Mouse (Mus musculus): ENCODE data around the gene Kcnd3.

DNA sequence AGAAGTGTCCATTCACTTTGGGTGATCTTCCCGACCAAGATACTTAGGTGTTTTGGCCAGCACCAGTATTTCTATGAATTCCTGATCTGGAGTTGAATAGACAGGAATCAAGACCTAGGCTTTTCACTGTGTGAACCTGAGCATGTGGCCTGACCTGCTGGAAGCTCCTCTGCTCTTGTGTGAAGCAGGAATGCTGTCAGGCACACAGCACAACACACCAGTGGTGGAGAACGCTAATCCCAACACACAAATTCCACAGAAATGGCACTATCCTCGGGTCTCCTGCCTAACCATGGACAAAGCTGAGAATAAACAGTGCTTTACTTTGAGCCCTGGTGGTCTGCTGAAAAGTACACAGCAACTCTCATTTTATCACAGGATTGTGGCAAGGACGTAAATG lies 268.4 kb downstream of the Kcnd3 start:
- TF ChIP-seq CTCF (IDR thresholded peaks at IDR 0.05) (no peak), EP300 (IDR thresholded peaks at IDR 0.05; ENCODE audit: insufficient read depth, low read depth, low read length) (no peak), POLR2A (IDR thresholded peaks at IDR 0.05; ENCODE audit: insufficient read depth, low read depth, low read length) (0 out of 2 replicates have a peak, but pooled peaks have one; percentile 12)

All from heart, adult 2 months (tissue).